Mouse (Mus musculus): ENCODE measurements around the gene Def6.

DNA sequence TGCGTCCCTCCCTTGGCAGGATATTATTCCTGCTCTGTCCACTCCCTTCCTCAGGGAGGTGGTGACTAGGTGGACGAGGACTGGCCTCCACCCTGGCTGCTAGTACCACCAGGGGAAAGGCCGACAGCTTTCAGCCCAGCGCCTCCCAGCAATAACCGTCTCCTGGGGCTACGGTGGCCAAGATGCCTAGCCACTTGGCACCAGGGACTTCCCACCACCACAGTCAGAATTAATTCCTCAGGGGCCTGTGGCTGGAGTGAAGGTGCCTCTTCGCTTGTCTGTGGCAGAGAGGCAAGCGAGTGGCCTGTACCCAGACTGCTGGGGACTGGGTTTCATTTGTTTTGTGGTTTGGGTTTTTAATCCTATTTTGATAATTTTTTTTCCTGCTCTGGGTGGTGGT lies 2.1 kb upstream of the Def6 start:
- TF ChIP-seq CTCF (conservative IDR thresholded peaks at IDR 0.05; ENCODE audit: low read length) = no peak
- no peak for TF ChIP-seq NANOG (IDR thresholded peaks at IDR 0.05; ENCODE audit: borderline replicate concordance, low read length)
